Mouse (Mus musculus): ENCODE measurements around the gene Clic4.
"Not testable (repeated sequence)": the region's sequence is repeated elsewhere in the genome, so short reads cannot be mapped to it uniquely, and the experiment has no call there.

The Clic4 gene

GRCm38 (mm10) chr4:135230661-135231060, 42.0 kb downstream of the Clic4 start:
- no peak for DNase-seq

GRCm38 (mm10) chr4:135229871-135230270, 42.7 kb downstream of the Clic4 start:
- no peak for DNase-seq

GRCm38 (mm10) chr4:135228136-135228535, 44.5 kb downstream of the Clic4 start:
- DNase-seq = no peak

- no peak for DNase-seq
These were observed 46.5 kb downstream of the Clic4 start for GRCm38 (mm10) chr4:135226008-135226667.

- DNase-seq = no peak
These were observed 48.8 kb downstream of the Clic4 start for GRCm38 (mm10) chr4:135223808-135224207.

- DNase-seq = peak; percentile 47
These were observed 50.8 kb downstream of the Clic4 start for GRCm38 (mm10) chr4:135221632-135222407.

- DNase-seq = no peak
These were observed 52.0 kb downstream of the Clic4 start for GRCm38 (mm10) chr4:135220641-135221040.

GRCm38 (mm10) chr4:135219652-135220051, 53.0 kb downstream of the Clic4 start:
- peak; percentile 88 for DNase-seq

GRCm38 (mm10) chr4:135209846-135210245, 62.8 kb downstream of the Clic4 start:
- no peak for DNase-seq

- peak; percentile 93 for DNase-seq
These were observed 66.7 kb downstream of the Clic4 start for GRCm38 (mm10) chr4:135205711-135206600.

GRCm38 (mm10) chr4:135205254-135205653, 67.4 kb downstream of the Clic4 start:
- DNase-seq = no peak

GRCm38 (mm10) chr4:135204666-135205065, 67.9 kb downstream of the Clic4 start:
- DNase-seq = no peak

GRCm38 (mm10) chr4:135203806-135204560, 68.6 kb downstream of the Clic4 start:
- peak; percentile 26 for DNase-seq

- peak; percentile 51 for DNase-seq
These were observed 69.3 kb downstream of the Clic4 start for GRCm38 (mm10) chr4:135203279-135203678.

- no peak for DNase-seq
These were observed 70.8 kb downstream of the Clic4 start for GRCm38 (mm10) chr4:135201771-135202170.

- no peak for DNase-seq
These were observed 74.8 kb downstream of the Clic4 start for GRCm38 (mm10) chr4:135197857-135198256.

GRCm38 (mm10) chr4:135192841-135193240, 79.8 kb downstream of the Clic4 start:
- DNase-seq = no peak

- DNase-seq = no peak
These were observed 81.0 kb downstream of the Clic4 start for GRCm38 (mm10) chr4:135191604-135192003.

GRCm38 (mm10) chr4:135191185-135191584, 81.4 kb downstream of the Clic4 start:
- no peak for DNase-seq

GRCm38 (mm10) chr4:135190364-135190763, 82.2 kb downstream of the Clic4 start:
- no peak for DNase-seq

- no peak for DNase-seq
These were observed 83.1 kb downstream of the Clic4 start for GRCm38 (mm10) chr4:135189452-135190008.

- not testable (repeated sequence) for DNase-seq
These were observed 88.3 kb downstream of the Clic4 start for GRCm38 (mm10) chr4:135184277-135184676.
